Mouse (Mus musculus) lung, adult 2 months (tissue): ENCODE measurements at regions not wholly inside any gene's neighbourhood (a gene's known extent, or its start where the extent isn't known, plus 50 kb on each side); places are given as distances from the start of the nearest gene placed in this dataset.

ENCODE experiments used
- CTCF ChIP-seq: fragments of 200-500 bp; IDR thresholded peaks from 2 replicates; pipeline ENCODE4 v1.5.1; 2011; ENCODE audit warnings: mild to moderate bottlenecking, low read length, control low read depth; ENCODE audit not compliant: insufficient read depth
- POLR2A ChIP-seq: fragments of 200-500 bp; IDR thresholded peaks from 2 replicates; pipeline ENCODE4 v1.6.1; 2011; ENCODE audit warnings: low read depth, mild to moderate bottlenecking, control low read depth, low read length, borderline replicate concordance; ENCODE audit errors: extremely low read depth

GRCm38 (mm10) chr6:140167182-140167581, 125.9 kb upstream of the Plcz1 start:
- no peak for TF ChIP-seq CTCF
- TF ChIP-seq POLR2A, result no peak
